Mouse (Mus musculus) forebrain, embryonic 16.5 days (tissue): ENCODE measurements around the gene Pmfbp1. TPM values are rescaled to one million over a fixed set of nuclear protein-coding genes. Genes with fewer than 3 reads are reported as not detected.

ENCODE experiments used
- ATAC-seq: fragments of 200-750 bp; cut with Nextera tagmentation; 2 replicates; pipeline ENCODE4 v1.8.0; 2017; ENCODE audit warnings: mild to moderate bottlenecking, moderate library complexity
- H3K27ac ChIP-seq: fragments of 300-500 bp; sonication (generic); 2 replicates; pipeline ENCODE4 v1.5.1; 2014; ENCODE audit warnings: low read length, control low read depth
- H3K27me3 ChIP-seq: fragments of 300-500 bp; sonication (generic); replicated peaks from 2 replicates; pipeline ENCODE4 v1.6.1; 2014; ENCODE audit warnings: low read length; ENCODE audit not compliant: control insufficient read depth, insufficient read depth
- H3K36me3 ChIP-seq: fragments of 300-500 bp; sonication (generic); 2 replicates; pipeline ENCODE4 v1.6.1; 2014; ENCODE audit not compliant: control insufficient read depth, insufficient read depth
- H3K4me1 ChIP-seq: fragments of 300-500 bp; sonication (generic); replicated peaks from 2 replicates; pipeline ENCODE4 v1.6.1; 2014; ENCODE audit warnings: low read length; ENCODE audit not compliant: control insufficient read depth, insufficient read depth
- H3K4me2 ChIP-seq: fragments of 300-500 bp; sonication (generic); 2 replicates; pipeline ENCODE4 v1.6.1; 2014; ENCODE audit warnings: mild to moderate bottlenecking, low read length, control low read depth
- H3K4me3 ChIP-seq: fragments of 300-500 bp; sonication (generic); replicated peaks from 2 replicates; pipeline ENCODE4 v1.5.1; 2014; ENCODE audit warnings: mild to moderate bottlenecking, low read length, control low read depth
- H3K9ac ChIP-seq: fragments of 300-500 bp; sonication (generic); replicated peaks from 2 replicates; pipeline ENCODE4 v1.6.1; 2014; ENCODE audit warnings: low read depth, low read length, control low read depth
- H3K9me3 ChIP-seq: fragments of 300-500 bp; sonication (generic); 2 replicates; pipeline ENCODE4 v1.6.1; 2016; ENCODE audit warnings: low read length; ENCODE audit not compliant: control insufficient read depth
- WGBS: fragments of 180-500 bp; shearing (Covaris S2); extraction: QIAGEN DNeasy Blood & Tissue Kit; methylation state at CpG from one replicate; pipeline ENCODE4 v1.1.7; 2014; 5-methylcytosine and 5-hydroxymethylcytosine counted together
- polyA plus RNA-seq: library from polyadenylated mRNA; unstranded; fragments of >200 nt; fragmentation: Nextera tagmentation; extraction: Ambion mirVana; gene quantifications from 2 replicates; pipeline ENCODE4 v1.2.1, GENCODE M21; 2015

Pmfbp1 gene
- polyA plus RNA-seq, 1 experiment from 2014 or later, result 0.18 TPM

GRCm38 (mm10) chr8:109465056-109465455 is 28.8 kb upstream of the Pmfbp1 start:
- WGBS, result 50% methylated on average over 3 of the region's 3 CpGs
- no peak; the same call in 1 of the 2 replicates for ATAC-seq

GRCm38 (mm10) chr8:109465761-109466160 is 28.1 kb upstream of the Pmfbp1 start:
- no peaks in the 10 kb centered on the region for H3K36me3 ChIP-seq
- peak overlapping the region; percentile 91 for H3K27ac ChIP-seq
- 40% methylated on average over 3 of the region's 3 CpGs for WGBS
- peaks cover 51% of the 10 kb centered on the region for H3K4me1 ChIP-seq
- ATAC-seq, result no peak
- H3K4me2 ChIP-seq, result no peak overlapping the region
- no peaks in the 10 kb centered on the region for H3K9me3 ChIP-seq
- no peaks in the 10 kb centered on the region for H3K27me3 ChIP-seq
- H3K9ac ChIP-seq, result peak overlapping the region; percentile 5; the same call in 1 of the 2 replicates
- H3K4me3 ChIP-seq, result no peak overlapping the region

More at GRCm38 (mm10) chr8:109465056-109465455, 28.8 kb upstream of the Pmfbp1 start:
- Histone ChIP-seq H3K9me3 (no peaks in the 10 kb centered on the region), H3K27ac (peak overlapping the region; percentile 91), H3K4me2 (peak overlapping the region; percentile 52), H3K27me3 (no peaks in the 10 kb centered on the region), H3K4me3 (no peak overlapping the region), H3K36me3 (no peaks in the 10 kb centered on the region), H3K9ac (peak overlapping the region; percentile 5; the same call in 1 of the 2 replicates), H3K4me1 (peaks cover 51% of the 10 kb centered on the region)

GRCm38 (mm10) chr8:109467516-109467915 is 26.3 kb upstream of the Pmfbp1 start:
- 24% methylated on average over 5 of the region's 5 CpGs for WGBS

GRCm38 (mm10) chr8:109468112-109468511 is 25.7 kb upstream of the Pmfbp1 start:
- H3K4me1 ChIP-seq, result peaks cover 48% of the 10 kb centered on the region
- no peak for ATAC-seq
- 83% methylated on average over 11 of the region's 11 CpGs for WGBS
- no peak overlapping the region for H3K4me2 ChIP-seq
- H3K36me3 ChIP-seq, result no peaks in the 10 kb centered on the region
- H3K27ac ChIP-seq, result no peak overlapping the region
- H3K4me3 ChIP-seq, result no peak overlapping the region
- H3K27me3 ChIP-seq, result no peaks in the 10 kb centered on the region
- no peak overlapping the region for H3K9ac ChIP-seq
- no peaks in the 10 kb centered on the region for H3K9me3 ChIP-seq

More at GRCm38 (mm10) chr8:109467516-109467915, 26.3 kb upstream of the Pmfbp1 start:
- peaks cover 51% of the 10 kb centered on the region for H3K4me1 ChIP-seq
- ATAC-seq, result no peak
- no peaks in the 10 kb centered on the region for H3K27me3 ChIP-seq
- H3K4me2 ChIP-seq, result no peak overlapping the region
- no peaks in the 10 kb centered on the region for H3K9me3 ChIP-seq
- no peaks in the 10 kb centered on the region for H3K36me3 ChIP-seq
- H3K9ac ChIP-seq, result no peak overlapping the region
- H3K4me3 ChIP-seq, result no peak overlapping the region
- no peak overlapping the region for H3K27ac ChIP-seq

- Histone ChIP-seq H3K27me3 (no peaks in the 10 kb centered on the region), H3K9ac (no peak overlapping the region), H3K4me2 (no peak overlapping the region), H3K9me3 (no peaks in the 10 kb centered on the region), H3K4me1 (peaks cover 18% of the 10 kb centered on the region), H3K27ac (no peak overlapping the region), H3K36me3 (no peaks in the 10 kb centered on the region), H3K4me3 (no peak overlapping the region)
- 81% methylated on average over 6 of the region's 6 CpGs for WGBS
- ATAC-seq, result no peak
These were observed 22.0 kb upstream of the Pmfbp1 start for GRCm38 (mm10) chr8:109471876-109472275.

GRCm38 (mm10) chr8:109472400-109472799 is 21.4 kb upstream of the Pmfbp1 start:
- H3K36me3 ChIP-seq, result no peaks in the 10 kb centered on the region
- H3K4me1 ChIP-seq, result peaks cover 15% of the 10 kb centered on the region
- 89% methylated on average over 8 of the region's 8 CpGs for WGBS
- H3K27ac ChIP-seq, result no peak overlapping the region
- no peak overlapping the region for H3K4me2 ChIP-seq
- ATAC-seq, result no peak
- no peak overlapping the region for H3K9ac ChIP-seq
- H3K27me3 ChIP-seq, result no peaks in the 10 kb centered on the region
- no peak overlapping the region for H3K4me3 ChIP-seq
- H3K9me3 ChIP-seq, result no peaks in the 10 kb centered on the region

GRCm38 (mm10) chr8:109474442-109475121 is 19.2 kb upstream of the Pmfbp1 start:
- H3K27ac ChIP-seq, result no peak overlapping the region

GRCm38 (mm10) chr8:109475436-109475835 is 18.4 kb upstream of the Pmfbp1 start:
- 34% methylated on average over 4 of the region's 4 CpGs for WGBS
- H3K27ac ChIP-seq, result no peak overlapping the region
- H3K36me3 ChIP-seq, result no peaks in the 10 kb centered on the region
- no peak overlapping the region for H3K9ac ChIP-seq
- H3K9me3 ChIP-seq, result no peaks in the 10 kb centered on the region
- H3K27me3 ChIP-seq, result no peaks in the 10 kb centered on the region
- H3K4me2 ChIP-seq, result no peak overlapping the region
- ATAC-seq, result no peak
- H3K4me1 ChIP-seq, result peaks cover 3% of the 10 kb centered on the region; the same call in 1 of the 2 replicates
- no peak overlapping the region for H3K4me3 ChIP-seq

More at GRCm38 (mm10) chr8:109474442-109475121, 19.2 kb upstream of the Pmfbp1 start:
- WGBS, result 30% methylated on average over 14 of the region's 14 CpGs
- Histone ChIP-seq H3K27me3 (no peaks in the 10 kb centered on the region), H3K4me2 (no peak overlapping the region), H3K4me3 (no peak overlapping the region), H3K36me3 (no peaks in the 10 kb centered on the region), H3K4me1 (peaks cover 3% of the 10 kb centered on the region; the same call in 1 of the 2 replicates), H3K9ac (no peak overlapping the region), H3K9me3 (no peaks in the 10 kb centered on the region)
- no peak for ATAC-seq

- WGBS, result 84% methylated on average over 6 of the region's 6 CpGs
- no peaks in the 10 kb centered on the region for H3K27me3 ChIP-seq
- peaks cover 3% of the 10 kb centered on the region; the same call in 1 of the 2 replicates for H3K4me1 ChIP-seq
- no peaks in the 10 kb centered on the region for H3K36me3 ChIP-seq
- no peak overlapping the region for H3K9ac ChIP-seq
- no peak for ATAC-seq
- H3K9me3 ChIP-seq, result no peaks in the 10 kb centered on the region
- no peak overlapping the region for H3K27ac ChIP-seq
- no peak overlapping the region for H3K4me3 ChIP-seq
- H3K4me2 ChIP-seq, result no peak overlapping the region
These were observed 15.2 kb upstream of the Pmfbp1 start for GRCm38 (mm10) chr8:109478586-109478985.
